Mouse (Mus musculus): ENCODE data around the gene Fdxacb1. TPM values are rescaled to one million over a fixed set of nuclear protein-coding genes. Genes with fewer than 3 reads are reported as not detected.

The Fdxacb1 gene
- total RNA-seq (2014; fragmentation: Nextera tagmentation) (9.8 and 14.9 TPM in 2 replicates), total RNA-seq (2017) (6.3 and 7.1 TPM in 2 replicates)

DNA sequence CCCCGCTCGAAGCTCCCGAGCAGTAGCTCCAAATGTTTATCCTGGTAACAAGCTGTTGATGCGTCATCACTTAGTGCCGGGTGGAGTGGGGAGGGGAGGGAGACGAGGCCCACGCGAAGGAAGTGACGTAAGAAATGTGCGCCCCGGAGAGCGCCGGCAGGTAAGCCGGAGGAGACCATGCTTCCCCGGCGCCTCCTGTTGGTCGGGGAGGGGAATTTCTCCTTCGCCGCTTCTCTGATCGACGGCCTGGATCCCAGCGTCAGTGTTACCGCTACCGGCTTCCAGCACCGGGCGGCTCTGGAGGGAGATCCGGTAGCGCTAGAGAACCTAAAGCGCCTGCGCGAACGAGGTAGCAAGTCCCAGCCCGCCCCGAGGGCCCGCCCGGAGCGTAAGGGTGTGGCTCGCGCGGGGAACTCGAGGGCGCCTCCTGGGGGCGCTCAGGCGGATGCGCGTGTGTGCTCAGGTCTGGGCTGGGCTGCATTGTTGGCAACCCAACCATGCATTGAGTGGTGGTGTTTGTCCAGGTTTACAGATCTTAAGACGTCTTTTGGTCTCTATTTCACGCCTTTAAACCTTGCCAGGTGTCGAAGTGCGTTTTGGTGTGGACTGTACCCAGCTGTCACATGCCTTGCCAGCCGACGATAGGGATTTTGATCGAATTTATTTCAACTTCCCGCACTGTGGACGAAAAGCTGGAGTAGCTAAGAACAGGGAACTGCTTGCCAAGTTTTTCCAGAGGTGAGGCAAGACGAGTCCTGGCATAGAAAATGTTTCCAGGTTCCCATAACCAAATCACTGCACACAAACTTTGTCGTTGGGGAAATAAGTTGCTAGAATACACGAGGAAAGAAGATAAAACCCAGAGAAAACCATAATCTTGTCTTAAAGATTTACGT lies at the start of gene Fdxacb1:
Gene Fdxacb1, plus strand, starts transcription at position 130 of the 896 bp plus-strand sequence.
- ATAC-seq (replicated peaks; ENCODE audit: poor library complexity, severe bottlenecking): peak; percentile 97

DNA sequence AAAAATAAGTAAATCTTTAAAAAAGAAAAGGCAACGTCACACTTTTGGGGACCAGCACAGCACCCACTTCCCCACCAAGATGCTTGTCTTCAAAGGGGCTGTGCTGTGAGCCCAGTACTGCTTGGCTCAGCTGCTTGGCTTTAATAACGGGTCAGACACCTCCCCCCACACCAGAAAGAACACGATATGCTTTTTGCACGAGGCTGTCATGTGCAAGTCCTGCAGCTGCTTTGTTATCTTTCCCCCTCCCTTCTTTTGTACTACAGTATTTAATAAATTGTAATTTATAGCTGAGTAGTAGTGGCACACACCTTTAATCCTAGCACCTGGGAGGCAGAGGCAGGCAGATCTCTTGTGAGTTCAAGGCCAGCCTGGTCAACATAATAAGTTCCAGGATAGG lies 49.2 kb upstream of the Fdxacb1 start:
- ATAC-seq (replicated peaks; ENCODE audit: poor library complexity, severe bottlenecking): no peak

DNA sequence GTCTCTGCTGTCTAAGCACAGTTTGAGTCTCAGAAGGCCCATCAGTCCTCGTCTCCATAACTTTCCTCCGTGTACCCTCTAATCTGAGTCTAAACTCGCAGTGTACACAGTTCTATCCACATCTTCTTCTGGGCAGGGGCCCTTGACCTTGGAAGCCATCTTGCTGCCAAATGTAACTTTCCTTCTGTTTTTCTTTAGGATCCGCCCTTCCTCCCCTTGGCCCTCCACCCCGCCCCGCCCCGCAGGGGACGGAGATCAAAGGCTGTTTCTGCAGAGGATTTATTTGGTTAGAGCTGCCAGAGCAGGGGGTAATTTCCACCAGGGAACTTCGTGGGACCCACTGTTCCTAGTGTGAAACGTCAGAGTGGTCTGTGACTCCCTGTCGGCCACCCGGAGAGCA lies 47.0 kb upstream of the Fdxacb1 start:
- ATAC-seq (replicated peaks; ENCODE audit: poor library complexity, severe bottlenecking): no peak

DNA sequence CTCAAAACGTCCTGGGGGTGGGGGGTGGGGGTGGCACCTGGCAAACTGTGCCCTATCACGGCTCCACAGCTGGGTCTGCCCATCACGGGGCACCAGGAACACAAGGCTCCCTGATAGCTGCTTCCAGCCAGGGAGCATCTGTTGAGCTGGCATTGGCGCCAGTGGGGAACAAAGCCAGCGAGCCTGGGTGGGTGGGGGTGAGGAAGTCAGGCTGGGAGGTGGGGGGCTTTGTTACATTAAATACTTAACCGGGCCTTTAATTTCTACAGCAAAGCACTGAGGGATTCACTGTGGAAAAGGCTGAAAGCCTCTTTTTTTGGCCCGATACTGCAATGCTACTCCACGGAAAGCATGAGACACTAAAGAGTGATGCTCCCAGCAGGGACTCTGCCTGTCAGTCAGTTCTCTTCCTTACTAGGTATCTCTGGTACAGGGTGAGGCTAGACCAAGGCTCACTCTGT lies 45.6 kb upstream of the Fdxacb1 start:
- ATAC-seq (replicated peaks; ENCODE audit: poor library complexity, severe bottlenecking): no peak

DNA sequence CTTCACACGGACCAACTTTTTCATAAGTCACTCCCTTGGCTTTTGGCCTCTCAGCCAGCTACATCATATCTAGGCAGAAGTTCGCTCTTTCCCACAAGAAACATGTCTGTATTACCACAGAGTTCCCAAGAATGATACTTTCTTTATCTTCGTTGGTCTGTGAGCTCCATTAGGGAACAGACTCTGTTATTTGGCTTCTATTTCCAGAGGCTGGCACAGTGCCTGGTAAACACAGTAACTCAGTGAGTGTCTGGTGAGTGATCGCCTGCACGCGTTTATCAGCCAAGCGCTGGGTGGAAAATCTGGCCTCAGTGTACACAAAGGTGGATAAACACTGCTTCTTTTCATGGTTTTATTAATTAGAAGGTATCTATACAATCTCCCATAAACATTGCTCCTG lies 44.6 kb upstream of the Fdxacb1 start:
- no peak for ATAC-seq (replicated peaks; ENCODE audit: poor library complexity, severe bottlenecking)

DNA sequence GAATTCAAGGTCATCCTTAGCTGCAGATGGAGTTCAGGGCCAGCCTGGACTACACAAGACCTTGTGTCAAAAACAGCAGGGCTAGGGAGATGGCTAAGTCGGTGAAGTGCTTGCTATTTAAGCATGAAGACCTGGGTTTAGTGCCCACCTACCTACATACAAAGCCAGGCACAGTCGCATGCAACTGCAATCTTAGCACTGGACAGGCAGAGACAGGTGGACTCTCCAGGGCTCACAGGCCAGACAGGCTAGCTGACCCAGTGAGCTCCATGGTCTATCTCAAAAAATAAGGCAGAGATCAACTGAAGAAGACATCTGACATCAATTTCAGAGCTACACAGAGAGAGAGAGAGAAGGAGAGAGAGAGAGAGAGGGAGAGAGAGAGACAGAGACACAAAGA lies 43.9 kb upstream of the Fdxacb1 start:
- ATAC-seq (replicated peaks; ENCODE audit: poor library complexity, severe bottlenecking): no peak

DNA sequence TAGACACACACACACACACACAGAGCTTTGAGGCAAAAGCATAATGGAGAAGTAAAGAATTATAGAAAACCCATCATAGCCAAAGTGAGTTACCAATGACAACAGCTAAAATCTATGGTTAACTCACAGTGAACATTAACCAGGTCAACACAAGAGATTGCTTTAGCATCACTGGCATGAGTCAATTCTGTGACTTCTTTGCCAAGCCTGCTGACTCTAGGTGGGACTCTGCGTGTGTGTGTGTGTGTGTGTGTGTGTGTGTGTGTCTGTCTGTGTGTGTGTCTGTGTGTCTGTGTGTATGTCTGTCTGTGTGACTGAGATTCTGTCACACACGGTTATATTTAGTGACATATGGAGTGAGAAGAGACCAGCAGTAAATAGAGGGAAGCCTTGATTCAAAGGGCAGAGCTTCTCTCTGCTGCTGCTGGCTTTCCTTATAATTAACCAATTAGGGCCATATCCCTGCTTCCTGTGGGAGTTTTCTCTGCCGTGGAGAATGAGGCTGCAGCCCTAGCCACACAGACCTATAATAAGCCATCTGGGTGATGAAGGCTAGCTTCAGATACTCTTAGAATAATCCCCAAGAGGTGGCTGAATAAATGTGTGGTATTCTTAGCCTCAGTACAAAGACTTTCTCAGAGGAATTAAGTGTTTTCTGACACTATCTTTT lies 43.2 kb upstream of the Fdxacb1 start:
- no peak for ATAC-seq (replicated peaks; ENCODE audit: poor library complexity, severe bottlenecking)

DNA sequence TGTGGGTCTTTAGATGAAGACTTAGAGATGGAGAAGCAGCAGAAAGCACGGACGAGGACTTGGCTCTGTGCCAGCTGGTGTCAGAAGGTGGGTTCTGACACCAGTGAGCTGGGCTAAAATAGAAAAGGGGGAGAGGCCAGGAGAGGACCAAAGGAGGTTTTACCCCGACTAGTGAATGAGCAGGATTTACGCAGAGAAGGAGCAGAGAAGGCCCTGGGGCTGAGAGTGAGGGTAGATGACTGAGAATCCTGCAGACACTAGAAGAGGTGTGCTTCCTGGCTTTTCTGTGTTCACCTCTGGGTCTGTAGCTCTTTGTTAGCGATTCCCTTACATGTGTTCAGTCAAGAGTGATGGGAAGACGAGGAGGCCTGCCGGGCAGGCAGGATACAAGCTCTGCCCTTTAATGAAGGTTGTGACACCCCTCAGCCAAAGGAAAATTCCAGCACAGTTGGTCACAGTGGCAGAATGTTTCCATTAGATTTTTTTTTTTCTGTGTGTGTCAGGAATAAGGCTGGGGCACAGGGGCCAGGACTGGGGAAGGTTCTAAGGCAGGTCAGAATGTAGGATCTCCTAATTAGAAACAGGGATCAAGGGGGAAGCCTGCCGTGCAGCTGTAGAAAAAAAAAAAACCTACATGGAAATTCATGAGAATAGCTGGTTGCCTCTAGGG lies 42.0 kb upstream of the Fdxacb1 start:
- no peak for ATAC-seq (replicated peaks; ENCODE audit: poor library complexity, severe bottlenecking)

DNA sequence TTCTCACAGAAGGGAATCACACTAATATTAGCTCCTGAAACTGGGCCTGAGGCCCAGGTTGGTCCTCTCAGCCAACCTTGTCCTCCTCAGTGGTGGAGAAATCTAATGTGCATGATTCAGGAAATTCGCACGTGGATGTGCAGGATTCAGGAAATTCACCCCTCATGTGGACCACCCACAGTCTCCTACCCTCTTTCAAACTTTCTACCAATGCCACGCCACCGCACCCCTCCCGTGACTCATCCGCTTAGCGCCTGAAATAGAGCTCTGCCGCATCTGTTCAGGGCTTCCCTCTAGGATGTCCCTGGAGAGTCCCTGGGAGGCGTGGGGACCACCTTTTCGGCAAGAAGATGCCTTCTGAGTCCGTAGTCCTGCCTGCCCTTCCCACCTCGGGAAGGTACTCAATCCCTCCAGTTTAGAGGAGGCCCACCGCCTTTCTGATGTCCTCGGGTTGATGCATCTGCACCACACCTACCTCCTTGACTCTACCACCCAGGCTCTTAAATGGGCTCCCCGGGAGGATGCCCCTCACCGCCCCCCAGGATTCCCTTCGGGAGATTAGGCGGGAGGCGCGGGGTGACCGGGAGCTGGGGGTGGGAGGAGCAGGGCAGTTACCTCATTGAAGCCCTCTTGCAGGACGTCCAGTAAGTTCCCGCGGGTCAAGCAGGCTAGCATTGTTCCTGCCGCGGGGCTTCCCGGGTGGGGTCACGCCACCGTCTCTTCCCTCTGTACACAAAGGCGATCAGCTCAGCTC lies 40.7 kb upstream of the Fdxacb1 start:
- no peak; the same call in 1 of the 2 replicates for ATAC-seq (replicated peaks; ENCODE audit: poor library complexity, severe bottlenecking)

DNA sequence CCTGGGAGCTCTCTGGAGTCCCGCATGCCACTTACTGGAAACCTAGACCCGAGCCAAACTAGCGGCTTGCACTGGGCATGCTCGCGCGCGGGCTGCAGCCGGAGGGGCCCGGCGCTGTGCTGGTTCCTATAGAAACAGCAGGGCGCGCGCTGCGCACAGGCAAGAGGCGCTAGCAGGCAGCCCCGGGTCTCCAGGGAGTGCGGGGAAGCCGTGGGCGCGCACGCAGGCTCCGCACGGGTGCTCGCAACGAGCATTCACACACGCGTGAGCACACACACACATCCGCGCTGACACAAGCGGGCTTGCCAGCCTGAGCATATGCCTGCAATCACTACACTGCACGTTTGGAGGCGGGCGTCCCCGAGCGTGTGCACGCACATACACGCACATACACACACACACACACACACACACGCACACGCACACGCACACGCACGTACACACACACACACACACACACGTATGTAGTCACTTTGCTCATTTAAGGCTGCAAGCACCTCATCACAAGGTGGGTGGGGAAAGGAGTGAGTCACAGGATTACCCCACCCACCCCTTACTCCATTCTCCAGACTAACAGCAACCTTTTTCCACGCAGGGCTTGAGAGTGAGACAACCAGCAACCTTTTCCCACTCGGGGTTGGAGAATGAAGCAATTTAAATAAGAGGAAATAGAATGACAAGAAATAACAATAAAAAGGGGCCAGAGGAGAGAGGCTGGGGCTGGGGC lies 39.9 kb upstream of the Fdxacb1 start:
- ATAC-seq (replicated peaks; ENCODE audit: poor library complexity, severe bottlenecking): peak; percentile 74

DNA sequence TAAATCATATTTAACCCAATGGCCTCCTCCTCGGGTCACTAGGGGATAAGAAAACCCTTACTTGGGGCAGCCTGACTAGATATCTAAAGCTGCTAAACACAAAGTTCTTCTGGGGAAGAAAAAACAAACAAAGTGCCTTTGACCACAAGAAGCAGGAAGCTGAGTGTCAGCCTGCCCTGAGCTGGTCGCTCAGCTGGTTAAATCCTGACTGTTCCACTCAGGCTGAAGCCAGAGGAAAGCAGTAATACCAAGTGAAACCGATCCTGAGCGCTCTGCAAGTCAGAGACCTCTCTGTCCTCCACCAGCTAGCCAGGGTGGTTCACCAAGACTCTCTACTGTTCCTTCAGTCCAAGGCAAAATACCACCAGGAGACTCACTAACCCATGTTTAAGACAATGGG lies 38.4 kb upstream of the Fdxacb1 start:
- ATAC-seq (replicated peaks; ENCODE audit: poor library complexity, severe bottlenecking): no peak; the same call in 1 of the 2 replicates

DNA sequence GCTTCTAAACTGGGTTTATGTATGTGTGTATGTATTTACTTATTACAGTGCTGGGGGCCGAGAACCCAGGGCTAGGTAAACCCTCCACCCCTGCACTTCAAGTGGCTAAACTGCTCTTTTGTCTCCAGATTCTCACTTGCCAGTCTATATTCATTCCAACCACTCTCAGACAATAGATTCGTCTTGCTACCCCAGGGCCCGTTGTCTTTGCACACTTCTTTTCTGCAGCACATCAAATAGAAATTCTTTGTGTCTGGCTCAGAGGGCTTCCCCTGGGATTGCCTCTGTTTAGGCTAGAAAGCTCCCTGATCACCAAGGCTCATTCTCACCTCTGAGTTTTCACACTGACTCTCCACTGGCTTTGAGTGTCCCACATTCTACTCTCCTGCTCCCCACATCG lies 35.5 kb upstream of the Fdxacb1 start:
- no peak for ATAC-seq (replicated peaks; ENCODE audit: poor library complexity, severe bottlenecking)

DNA sequence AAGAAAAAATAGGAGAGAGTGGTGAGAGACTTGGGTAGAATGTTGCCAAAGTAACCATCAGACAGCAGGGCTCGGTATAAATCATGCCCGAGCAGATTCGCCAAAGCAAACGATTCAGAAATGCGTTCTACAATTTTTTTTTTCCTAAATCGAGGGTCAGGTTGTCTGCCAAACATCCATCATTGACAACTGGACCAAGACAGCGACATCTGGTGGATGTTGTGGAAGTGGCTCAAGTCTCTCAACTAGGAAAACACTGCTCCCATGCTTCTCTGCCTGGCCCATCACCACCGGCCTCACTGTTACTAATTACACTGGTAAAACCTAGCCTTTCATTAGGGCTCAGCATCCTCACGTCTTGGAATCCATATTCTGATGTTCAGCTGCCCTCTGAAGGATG lies 33.0 kb upstream of the Fdxacb1 start:
- 0 out of 2 replicates have a peak, but pooled peaks have one; percentile 31 for ATAC-seq (replicated peaks; ENCODE audit: poor library complexity, severe bottlenecking)

DNA sequence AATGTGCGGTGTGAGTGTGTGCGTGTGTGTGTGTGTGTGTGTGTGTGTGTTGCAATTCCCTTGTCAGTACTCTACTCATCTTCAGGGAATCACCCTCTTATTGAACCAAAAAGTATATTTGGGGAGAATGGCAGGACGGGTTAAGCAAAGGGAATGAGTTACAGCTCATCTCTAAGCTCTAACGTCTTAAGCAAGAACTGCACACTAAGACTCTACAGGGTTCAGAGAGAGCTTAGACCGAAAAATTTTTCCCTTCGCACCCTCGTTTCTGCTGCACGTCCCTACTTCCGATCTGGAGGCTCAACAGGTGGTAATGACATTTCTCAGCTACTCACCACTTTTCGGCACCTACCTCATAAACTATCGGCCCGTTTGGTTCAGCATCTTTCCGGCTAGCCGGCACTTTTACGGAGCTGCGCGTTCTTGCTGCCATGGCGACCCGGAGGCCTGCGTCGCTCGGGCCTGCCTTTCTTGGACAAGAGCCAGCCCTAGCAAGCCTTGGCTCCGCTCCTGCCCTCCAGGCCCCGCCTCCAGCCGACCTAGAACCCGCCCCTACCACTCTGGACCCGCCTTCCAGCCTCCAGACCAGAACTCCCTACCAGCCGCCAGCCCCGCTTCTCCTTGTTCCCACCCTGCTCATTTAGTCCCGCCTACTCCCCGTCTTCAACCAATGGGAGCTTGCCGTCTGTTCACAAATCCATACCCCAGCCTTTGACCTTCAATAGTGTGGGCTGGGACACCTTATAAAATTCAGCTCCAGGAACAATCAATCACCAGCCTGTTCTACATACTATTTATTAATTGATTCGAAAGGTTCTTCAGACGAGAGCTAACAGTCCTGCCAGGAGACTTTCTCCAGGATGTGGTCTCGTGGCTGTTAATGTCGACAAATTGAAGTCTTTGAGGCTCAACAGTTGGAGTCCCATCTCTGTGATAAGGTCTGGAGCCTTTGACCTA lies 28.8 kb upstream of the Fdxacb1 start, which contains the start of gene Dixdc1:
Gene Dixdc1, minus strand, starts transcription at position 604 of the 957 bp plus-strand sequence.
- peak; percentile 99 for ATAC-seq (replicated peaks; ENCODE audit: poor library complexity, severe bottlenecking)

DNA sequence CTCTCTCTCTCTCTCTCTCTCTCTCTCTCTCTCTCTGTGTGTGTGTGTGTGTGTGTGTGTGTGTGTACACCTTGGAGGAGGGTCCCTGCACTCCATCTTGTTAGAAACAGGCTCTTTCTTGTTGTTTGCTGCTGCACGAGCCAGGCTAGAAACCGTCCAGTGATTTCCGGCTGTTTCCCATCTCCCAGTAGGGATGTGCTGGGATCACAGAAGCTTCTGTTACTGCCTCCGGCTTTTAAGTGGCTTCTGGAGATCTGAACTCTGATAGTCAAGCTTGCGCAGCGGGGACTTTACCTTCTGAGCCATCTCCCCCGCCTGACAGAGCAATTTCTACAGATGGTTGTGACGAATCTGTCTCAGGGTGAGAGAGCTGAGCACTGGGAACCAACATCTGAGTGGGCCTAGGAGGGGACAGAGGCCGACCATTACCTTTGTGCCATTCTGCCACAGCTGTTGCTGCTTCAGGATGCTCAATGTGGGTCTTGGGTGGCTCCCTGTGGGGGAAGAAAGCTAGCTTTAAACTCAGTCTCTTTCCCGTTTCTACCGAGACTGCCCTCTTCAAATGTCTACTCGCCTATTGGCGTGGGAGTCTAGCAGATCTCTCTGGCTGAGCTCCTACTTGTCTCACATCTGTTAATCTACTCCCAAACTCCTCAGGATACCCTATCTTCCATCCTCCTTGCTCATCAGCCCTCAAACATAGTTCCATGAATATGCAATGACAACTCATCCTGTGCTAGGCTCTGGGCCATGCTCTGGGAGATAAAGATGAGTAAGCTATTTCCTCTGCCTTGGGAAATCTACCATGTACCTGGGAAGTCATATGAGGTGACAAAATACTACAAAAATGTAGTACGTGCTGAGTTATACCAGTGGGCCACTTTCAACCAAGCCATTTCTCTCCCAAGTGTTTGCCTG lies 26.9 kb upstream of the Fdxacb1 start:
- no peak for ATAC-seq (replicated peaks; ENCODE audit: poor library complexity, severe bottlenecking)

DNA sequence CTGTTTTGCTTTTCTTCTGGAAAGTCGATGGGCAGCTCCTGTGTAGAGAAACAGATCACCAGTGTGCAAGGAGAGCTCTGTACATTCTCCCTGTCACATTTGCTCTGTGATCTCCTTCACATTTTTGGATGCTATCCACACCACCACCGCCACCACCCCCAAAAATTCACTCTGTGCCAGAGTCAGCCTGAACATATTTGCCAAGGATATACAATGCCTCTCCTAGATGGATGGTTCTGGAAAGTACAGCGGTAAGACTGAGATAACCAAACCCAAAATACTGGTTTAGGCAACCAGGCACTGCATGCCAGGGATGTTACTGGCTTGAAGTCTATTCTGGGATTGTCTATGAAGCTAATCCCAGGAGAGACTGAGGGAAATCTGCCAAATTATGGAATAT lies 25.8 kb upstream of the Fdxacb1 start:
- ATAC-seq (replicated peaks; ENCODE audit: poor library complexity, severe bottlenecking): no peak

DNA sequence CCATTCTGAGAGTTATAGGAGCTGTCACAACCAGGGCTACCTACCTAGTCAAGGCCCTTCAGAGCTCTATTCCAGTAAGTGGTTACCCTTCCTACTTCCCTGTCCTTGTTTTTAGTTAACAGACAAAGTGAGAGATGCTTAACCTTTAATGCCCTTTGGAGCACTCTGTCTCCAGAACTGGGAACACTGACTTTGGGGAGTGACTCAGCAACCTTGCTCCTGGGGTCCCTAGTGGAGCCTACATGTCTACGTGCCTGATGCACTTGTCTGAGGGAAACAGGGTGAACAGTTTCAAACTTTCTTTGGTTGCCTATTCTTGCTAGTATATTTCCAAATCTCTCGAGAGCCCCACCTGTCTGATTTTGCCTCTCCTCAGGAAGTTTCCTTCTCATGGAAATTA lies 25.3 kb upstream of the Fdxacb1 start:
- no peak for ATAC-seq (replicated peaks; ENCODE audit: poor library complexity, severe bottlenecking)
